Comparison of ENCODE assay signal across 11 mouse cellular contexts in genomic region chr16:11282655-11283232, GRCm38 (mm10). TPM values are rescaled to one million over a fixed set of nuclear protein-coding genes. Genes with fewer than 3 reads are reported as not detected.
A peak's percentile ranks its signal among the peaks of the same experiment; 100 is the strongest.
DNase-seq lines count a peak whose midpoint lies in the region.
"Had no signal": no experiment of that assay in that cellular context is flagged by ENCODE, and none has a peak within 500 bp of the region (broad histone marks: within the 10 kb centered on the region; RNA-seq: fewer than 3 reads in every experiment).

No protein-coding gene starts in this region.

- intact Hi-C loops in left cerebral cortex, postnatal 25 days (cut with DNase I): no loop called here

- DNase-seq in cerebellum, adult 9-11 months: peak; percentile 9
- DNase-seq in cerebellum, adult 11 months: no peak
- DNase-seq in layer of hippocampus, adult 11-12 months (ENCODE audit: low spot score): peak; percentile 63
- no peak for DNase-seq in layer of hippocampus, postnatal 25 days (ENCODE audit: extremely low spot score in 1 of 2, low spot score in 1 of 2)
- peak; percentile 6 to 17 for DNase-seq in frontal cortex, postnatal 36 days (ENCODE audit: low spot score in 2 of 2)
- DNase-seq in left cerebral cortex, postnatal 25 days (ENCODE audit: low spot score in 2 of 2): peak; percentile 10 to 61
- no peak for DNase-seq in adrenal gland, postnatal 4 days (ENCODE audit: low spot score in 2 of 2)
- no peak for DNase-seq in gastrocnemius, postnatal 4 days (ENCODE audit: low spot score in 2 of 2)
- DNase-seq: lung, embryonic 14.5 days had no signal

RNA-seq across cellular contexts. Expression of gene Gspt1, which starts 28.6 kb away (rescaled TPM):
- 10 to 100 TPM; 84.3 to 89.9 TPM for total RNA-seq in layer of hippocampus, postnatal 25 days (2021)
- total RNA-seq in left cerebral cortex, postnatal 25 days (2021): 10 to 100 TPM; 84.4 to 88.1 TPM
- total RNA-seq in adrenal gland, postnatal 4 days (2021): 100 to 1,000 TPM; 102 to 117 TPM
- total RNA-seq in gastrocnemius, postnatal 4 days (2021): 10 to 100 TPM; 71.7 to 80.3 TPM

RNA-seq across cellular contexts. Expression of gene Tnfrsf17, which starts 30.9 kb away (rescaled TPM):
- total RNA-seq in layer of hippocampus, postnatal 25 days (2021): not detected
- total RNA-seq in left cerebral cortex, postnatal 25 days (2021): not detected
- not detected for total RNA-seq in adrenal gland, postnatal 4 days (2021)
- total RNA-seq in gastrocnemius, postnatal 4 days (2021): not detected
- total RNA-seq: adrenal gland, adult 18-20 months; G1E had no signal

RNA-seq across cellular contexts. Expression of gene Snx29, which starts 40.0 kb away (rescaled TPM):
- 10 to 100 TPM; 25.0 to 31.5 TPM for total RNA-seq in layer of hippocampus, postnatal 25 days (2021)
- 10 to 100 TPM; 19.4 to 24.4 TPM for total RNA-seq in left cerebral cortex, postnatal 25 days (2021)
- 10 to 100 TPM; 20.1 to 30.2 TPM for total RNA-seq in adrenal gland, postnatal 4 days (2021)
- total RNA-seq in gastrocnemius, postnatal 4 days (2021): 10 to 100 TPM; 20.9 to 21.0 TPM

Comparison
In these comparisons a context has a peak if more than half of its experiments do, and no peak if none do; other contexts are left out.
1. DNase-seq: peak in cerebellum, adult 9-11 months (single experiment), layer of hippocampus, adult 11-12 months (single experiment), frontal cortex, postnatal 36 days (2 of 2) and left cerebral cortex, postnatal 25 days (2 of 2); none in cerebellum, adult 11 months (single experiment), layer of hippocampus, postnatal 25 days (0 of 2), adrenal gland, postnatal 4 days (0 of 2) and gastrocnemius, postnatal 4 days (0 of 2).